Mouse (Mus musculus): ENCODE measurements around the gene Slc35b2.

Gene Slc35b2

DNA sequence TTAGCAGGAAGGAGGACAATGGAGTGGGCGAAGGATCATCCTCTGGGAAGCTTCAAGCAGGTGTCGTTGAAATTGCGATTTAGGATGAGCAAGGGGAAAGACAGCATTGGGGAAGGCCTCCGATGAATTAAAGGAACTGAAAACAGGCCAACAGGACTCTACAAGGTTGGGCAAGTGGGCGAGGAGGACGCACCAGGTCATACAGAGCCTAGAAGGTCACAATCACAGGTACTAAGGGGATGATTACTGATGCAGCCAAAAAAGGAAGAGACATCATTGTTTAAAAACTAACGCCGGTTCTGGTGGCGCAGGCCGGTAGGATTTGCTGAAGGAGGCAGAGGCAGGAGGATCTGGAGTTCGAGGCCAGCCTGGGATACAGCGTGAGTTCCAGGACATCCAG lies 458 bp upstream of the Slc35b2 start:
- no peak for DNase-seq (ENCODE audit: extremely low spot score, low spot score)

GRCm38 (mm10) chr17:45564531-45565084 lies 934 bp downstream of the Slc35b2 start:
- no peak for DNase-seq (ENCODE audit: extremely low spot score, low spot score)

DNA sequence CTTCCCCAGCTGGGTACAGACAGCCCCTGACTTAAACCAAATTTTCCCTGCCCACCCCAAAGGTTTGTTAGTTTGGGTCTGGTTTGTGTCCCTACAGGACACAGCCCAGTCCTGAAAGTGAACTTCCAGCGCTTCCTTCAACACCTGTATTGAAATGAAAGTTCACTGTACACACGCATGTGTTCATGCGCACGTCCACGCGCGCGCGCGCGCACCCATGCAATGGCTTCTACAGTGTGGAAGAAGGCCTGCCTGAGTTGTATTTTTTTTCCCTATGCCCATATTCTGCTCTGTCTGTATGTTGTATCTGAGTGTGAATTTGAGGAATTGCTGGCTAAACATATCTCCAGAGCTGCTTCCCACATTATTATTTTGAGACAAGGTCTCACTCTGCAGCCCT lies 1.4 kb downstream of the Slc35b2 start:
- no peak for DNase-seq (ENCODE audit: extremely low spot score, low spot score)

DNA sequence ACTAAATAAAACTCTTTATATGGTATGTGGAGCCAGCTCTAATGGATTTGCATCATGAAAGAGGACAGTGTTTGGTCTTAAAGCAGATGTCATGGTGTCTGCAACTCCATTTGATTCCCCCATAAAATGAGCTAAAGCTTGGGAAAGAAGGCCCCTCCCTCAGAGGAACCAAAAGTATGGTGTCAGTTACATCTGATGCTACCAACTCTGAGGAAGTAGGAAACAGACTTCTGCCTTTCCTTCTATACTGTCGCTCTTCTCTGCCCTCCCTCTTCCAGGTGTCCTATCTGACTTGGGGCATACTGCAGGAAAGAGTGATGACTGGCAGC lies 2.3 kb downstream of the Slc35b2 start:
- DNase-seq (ENCODE audit: extremely low spot score, low spot score), result no peak

DNA sequence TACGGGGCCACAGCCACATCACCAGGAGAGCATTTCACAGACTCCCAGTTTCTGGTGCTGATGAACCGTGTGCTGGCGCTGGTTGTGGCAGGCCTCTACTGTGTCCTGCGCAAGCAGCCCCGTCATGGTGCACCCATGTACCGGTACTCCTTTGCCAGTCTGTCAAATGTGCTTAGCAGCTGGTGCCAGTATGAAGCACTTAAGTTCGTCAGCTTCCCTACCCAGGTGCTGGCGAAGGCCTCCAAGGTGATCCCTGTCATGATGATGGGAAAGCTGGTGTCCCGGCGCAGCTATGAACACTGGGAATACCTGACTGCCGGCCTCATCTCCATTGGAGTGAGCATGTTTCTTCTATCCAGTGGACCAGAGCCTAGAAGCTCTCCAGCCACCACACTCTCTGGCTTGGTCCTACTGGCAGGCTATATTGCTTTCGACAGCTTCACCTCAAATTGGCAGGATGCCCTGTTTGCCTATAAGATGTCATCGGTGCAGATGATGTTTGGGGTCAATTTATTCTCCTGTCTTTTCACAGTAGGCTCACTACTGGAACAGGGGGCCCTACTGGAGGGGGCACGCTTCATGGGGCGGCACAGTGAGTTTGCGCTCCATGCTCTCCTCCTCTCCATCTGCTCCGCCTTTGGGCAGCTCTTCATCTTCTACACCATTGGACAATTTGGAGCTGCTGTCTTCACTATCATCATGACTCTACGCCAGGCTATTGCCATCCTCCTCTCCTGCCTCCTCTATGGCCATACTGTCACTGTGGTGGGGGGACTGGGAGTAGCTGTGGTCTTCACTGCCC lies 2.9 kb downstream of the Slc35b2 start:
- peak; percentile 49 for DNase-seq (ENCODE audit: extremely low spot score, low spot score)

- no peak for DNase-seq (ENCODE audit: extremely low spot score, low spot score)
These were observed 3.5 kb downstream of the Slc35b2 start for GRCm38 (mm10) chr17:45567162-45567601.

DNA sequence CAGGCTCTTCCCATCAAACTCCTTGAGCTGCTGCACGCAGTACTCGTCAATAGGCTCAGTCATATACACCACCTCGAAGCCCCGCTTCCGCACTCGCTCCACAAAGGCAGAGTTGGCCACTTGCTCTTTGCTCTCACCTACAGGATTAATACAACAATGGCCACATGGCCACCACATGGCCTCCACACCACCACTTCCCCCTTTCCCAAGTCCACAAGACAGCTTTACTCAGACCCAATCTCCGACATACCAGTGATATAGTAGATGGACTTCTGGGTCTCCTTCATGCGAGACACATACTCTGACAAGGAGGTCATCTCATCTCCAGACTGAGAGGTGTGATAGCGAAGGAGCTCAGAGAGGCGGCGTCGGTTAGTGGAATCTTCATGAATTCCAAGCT lies 5.3 kb downstream of the Slc35b2 start:
- DNase-seq (ENCODE audit: extremely low spot score, low spot score), result no peak

- no peak for DNase-seq (ENCODE audit: extremely low spot score, low spot score)
These were observed 6.3 kb downstream of the Slc35b2 start for GRCm38 (mm10) chr17:45569999-45570398.

DNA sequence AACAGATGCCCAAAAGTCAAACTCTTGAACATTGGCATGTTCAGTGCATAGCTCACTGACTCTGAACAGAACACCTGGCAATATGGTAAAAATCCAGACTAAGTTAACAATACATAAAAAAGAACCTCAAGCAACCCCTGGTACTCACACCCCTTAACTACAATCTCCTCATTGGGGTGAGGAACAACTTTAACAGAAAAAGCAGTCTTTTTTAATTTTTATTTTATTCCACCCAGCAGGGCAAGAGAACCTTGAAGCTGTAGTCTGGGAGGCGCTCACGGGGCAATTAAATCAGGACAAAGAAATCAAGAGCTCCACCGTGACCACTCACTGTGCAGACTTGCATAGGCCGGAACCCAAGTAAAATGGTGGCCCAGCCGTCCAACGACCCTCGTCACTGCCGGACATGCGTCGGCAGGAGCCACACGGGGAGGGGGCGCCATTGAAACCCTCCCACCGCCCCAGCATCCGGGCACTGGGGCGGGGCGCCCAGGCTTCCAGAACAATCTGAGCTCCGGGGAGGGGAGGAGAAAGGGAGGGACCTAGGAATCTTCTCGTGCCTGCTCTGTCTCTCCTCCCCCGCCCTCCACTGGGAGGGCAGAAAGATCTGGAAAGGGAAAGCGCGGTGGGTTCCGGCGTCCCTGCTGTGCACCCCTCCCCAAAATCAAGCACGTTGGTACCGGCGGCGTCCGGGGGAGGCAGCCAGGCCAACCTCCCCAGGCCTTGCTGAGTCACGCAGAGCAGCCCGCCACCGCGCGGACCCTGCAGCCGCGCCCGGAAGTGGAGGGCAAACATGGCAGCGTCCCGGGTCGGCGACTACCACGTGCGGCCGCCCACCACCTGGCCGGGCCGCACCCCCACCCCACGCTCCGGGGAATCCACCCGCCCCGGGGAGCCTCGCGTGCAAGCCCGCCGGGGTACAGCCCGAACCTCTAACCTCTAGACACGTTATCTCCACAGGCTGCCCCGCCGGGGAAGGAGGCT lies 8.7 kb downstream of the Slc35b2 start:
- DNase-seq (ENCODE audit: extremely low spot score, low spot score), result peak; percentile 88

DNA sequence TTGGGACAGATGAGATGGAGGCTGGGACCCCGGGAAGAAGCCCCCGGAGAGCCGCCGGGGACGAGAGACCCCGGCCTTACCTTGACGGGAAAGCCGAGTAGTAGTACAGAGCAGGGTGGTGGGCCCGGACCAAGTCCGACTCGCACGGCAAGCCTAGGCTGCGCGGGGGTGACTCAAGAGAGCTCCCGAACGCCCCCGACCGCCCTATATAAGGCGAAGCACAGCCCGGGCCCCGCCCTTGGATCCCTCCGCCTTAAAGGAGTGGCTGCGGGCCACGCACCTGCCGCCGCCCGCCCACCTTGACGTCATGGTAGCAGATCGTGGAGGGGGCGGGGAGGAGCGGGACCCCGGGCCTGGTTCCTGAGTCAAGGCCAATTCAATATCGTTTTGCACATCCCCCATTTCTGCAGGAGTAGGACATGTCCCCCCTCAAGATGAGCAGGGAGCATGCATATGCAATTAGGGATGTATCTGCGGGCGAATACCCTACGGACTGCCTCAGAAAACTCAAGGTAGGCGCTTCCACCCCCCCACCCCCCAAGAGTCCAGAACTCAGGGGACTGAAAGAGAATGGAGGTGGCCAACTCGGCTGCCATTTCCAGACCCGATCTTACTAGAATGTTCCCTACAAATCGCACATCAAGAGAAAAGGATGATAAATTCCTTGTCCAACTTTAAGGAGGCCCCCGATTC lies 9.6 kb downstream of the Slc35b2 start, which contains the start of gene Hsp90ab1:
Gene Hsp90ab1 (minus strand): TSS at position 185 of the 693 bp plus-strand sequence.
- DNase-seq (ENCODE audit: extremely low spot score, low spot score), result peak; percentile 100

GRCm38 (mm10) chr17:45573780-45574123 lies 10.1 kb downstream of the Slc35b2 start:
- peak; percentile 97 for DNase-seq (ENCODE audit: extremely low spot score, low spot score)

DNA sequence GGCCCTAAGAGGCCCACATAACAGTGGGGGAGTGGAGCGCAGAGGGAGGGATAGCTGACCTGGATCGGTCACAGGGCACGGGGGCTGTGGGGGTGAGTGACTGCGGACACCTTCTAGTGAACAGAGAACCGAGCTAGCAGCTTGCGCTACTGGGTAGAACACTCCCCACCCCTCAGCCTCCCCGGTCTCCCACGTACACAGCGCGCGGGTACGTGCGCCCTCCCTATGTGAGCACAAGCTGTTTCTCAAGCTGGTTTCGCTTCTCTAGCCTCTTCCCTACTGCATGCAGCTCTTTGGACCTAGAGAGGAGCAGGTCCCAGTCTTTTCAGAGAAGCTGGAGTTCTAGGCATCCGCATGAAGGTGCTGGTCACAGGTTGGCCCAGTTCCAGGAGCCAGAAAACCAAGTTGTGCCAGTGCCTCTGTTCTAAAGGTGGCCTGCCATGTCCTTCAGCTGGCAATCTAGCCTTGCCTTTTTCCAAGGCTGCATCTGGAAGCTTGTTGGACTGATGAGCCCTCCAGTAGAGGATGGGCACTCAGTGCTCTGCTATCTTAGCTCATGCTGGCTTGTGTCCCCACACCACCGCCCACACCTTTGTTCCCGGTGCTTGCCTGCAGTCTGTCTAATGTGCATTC lies 10.6 kb downstream of the Slc35b2 start:
- peak; percentile 74 for DNase-seq (ENCODE audit: extremely low spot score, low spot score)

GRCm38 (mm10) chr17:45575123-45575897 lies 11.6 kb downstream of the Slc35b2 start:
- DNase-seq (ENCODE audit: extremely low spot score, low spot score), result no peak

DNA sequence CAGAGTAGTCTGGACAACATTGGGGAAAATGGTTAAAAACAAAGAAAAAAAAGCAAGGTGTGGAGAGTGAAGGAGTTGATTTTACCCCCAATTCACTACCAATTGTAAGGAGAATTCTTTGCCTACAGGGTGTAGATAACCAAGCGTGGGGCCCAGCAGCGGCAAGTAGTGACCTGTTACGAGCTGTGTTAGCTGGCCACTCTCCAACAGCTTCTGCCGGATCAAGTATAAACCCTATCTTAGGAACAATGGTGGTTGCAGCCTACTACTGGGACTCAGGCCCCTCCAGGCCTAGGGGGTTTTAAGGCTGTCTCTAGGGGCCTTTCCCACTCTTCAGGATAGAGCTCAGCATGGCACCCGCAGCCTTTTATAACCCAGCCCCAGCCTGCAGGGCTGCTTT lies 14.6 kb downstream of the Slc35b2 start:
- DNase-seq (ENCODE audit: extremely low spot score, low spot score), result no peak

DNA sequence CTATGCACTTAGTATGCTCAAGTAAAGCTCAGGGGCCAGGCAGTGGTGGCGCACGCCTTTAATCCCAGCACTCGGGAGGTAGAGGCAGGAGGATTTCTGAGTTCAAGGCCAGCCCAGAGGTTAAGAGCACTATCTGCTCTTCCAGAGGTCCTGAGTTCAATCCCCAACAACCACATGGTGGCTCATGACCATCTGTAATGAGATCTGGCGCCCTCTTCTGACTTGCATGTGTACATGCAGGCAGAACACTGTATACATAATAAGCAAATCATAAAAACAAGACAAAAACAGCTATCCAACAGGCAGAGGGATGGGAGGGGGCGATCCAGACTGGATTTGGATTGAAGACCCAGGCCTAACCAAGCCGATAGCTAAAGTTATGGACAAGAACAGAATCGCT lies 15.2 kb downstream of the Slc35b2 start:
- DNase-seq (ENCODE audit: extremely low spot score, low spot score), result no peak

- no peak for DNase-seq (ENCODE audit: extremely low spot score, low spot score)
These were observed 15.9 kb downstream of the Slc35b2 start for GRCm38 (mm10) chr17:45579554-45579953.

GRCm38 (mm10) chr17:45580958-45581477 lies 17.3 kb downstream of the Slc35b2 start:
- DNase-seq (ENCODE audit: extremely low spot score, low spot score), result no peak

DNA sequence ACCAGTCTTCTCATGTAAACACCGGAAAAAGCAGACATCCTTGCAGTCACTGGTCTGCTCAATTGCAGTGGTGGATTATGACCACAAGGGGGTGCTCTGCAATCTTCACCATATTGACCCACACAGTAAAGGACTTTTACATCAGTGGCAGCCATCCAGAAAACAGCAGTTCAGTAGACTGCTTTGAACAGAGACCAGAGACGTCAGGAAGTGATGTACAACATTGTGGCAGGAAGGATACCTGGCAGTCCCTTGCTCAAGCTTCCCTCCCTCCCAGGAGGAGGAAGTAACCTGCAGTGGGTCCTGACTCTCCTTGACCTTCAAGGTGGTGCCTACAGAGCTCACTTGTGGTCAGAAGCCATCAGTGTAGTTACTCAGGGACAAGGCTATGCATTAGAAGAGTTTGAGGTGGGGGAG lies 17.9 kb downstream of the Slc35b2 start:
- peak; percentile 69 for DNase-seq (ENCODE audit: extremely low spot score, low spot score)

DNA sequence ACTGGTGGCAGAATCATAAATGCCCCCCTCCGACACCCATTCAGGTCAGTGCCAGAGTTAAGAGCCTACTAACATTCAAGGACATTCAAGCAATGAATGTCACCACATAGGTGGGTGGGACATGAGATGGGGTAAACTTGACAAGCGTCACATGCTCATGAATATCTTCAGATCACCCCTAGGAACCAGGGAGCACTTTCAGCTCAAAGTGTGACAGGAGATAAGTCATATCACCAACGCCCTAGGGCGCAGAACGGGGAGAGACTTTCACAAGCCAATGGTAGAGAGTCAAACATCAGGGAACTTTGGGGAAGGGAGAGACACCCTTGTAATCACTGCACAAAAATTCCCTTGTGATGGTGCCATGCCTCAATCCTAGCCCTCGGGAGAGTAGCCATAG lies 18.5 kb downstream of the Slc35b2 start:
- DNase-seq (ENCODE audit: extremely low spot score, low spot score), result no peak
